Mouse (Mus musculus) hematopoietic stem cell, adult 5-6 weeks (primary cell): ENCODE data around the gene Gm15217. TPM values are rescaled to one million over a fixed set of nuclear protein-coding genes. Genes with fewer than 3 reads are reported as not detected.

Source experiments
- total RNA-seq: library from RNA; stranded (forward); fragments of 172-1452, 232-1000 nt; gene quantifications from 2 replicates; pipeline ENCODE4 v1.2.3, GENCODE M21; 2017

Gene Gm15217
- total RNA-seq, 1 experiment from 2014 or later: not detected

Other genes starting within 250 kb of the Gm15217 start
- gene Bmp4, start 11.3 kb downstream of the Gm15217 start, total RNA-seq: 0.74 and 0.75 TPM in 2 replicates